Mouse (Mus musculus) spleen, adult 2 months (tissue): ENCODE results near the gene Rom1.

Experiments
- CTCF ChIP-seq: fragments of 200-500 bp; IDR thresholded peaks from 2 replicates; pipeline ENCODE4 v1.5.1; 2011; ENCODE audit warnings: mild to moderate bottlenecking, inconsistent platforms; ENCODE audit not compliant: insufficient read depth, insufficient read length, insufficient replicate concordance; ENCODE audit errors: extremely low read depth
- POLR2A ChIP-seq: fragments of 200-500 bp; IDR thresholded peaks from 2 replicates; pipeline ENCODE4 v1.6.1; 2011; ENCODE audit warnings: low read depth, low read length, inconsistent platforms

GRCm38 (mm10) chr19:8944062-8944461 is 14.9 kb upstream of the Rom1 start:
- TF ChIP-seq CTCF (no peak), POLR2A (no peak)
